Mouse (Mus musculus) intestine, postnatal 0 days (tissue): ENCODE data around the gene Sipa1l1. TPM values are rescaled to one million over a fixed set of nuclear protein-coding genes. Genes with fewer than 3 reads are reported as not detected.
"Not testable (repeated sequence)": the region's sequence is repeated elsewhere in the genome, so short reads cannot be mapped to it uniquely, and the experiment has no call there.

Source experiments
- ATAC-seq: fragments of 200-750 bp; cut with Nextera tagmentation; 2 replicates; pipeline ENCODE4 v1.8.0; 2017; ENCODE audit warnings: mild to moderate bottlenecking, moderate TSS enrichment, moderate library complexity
- H3K27ac ChIP-seq: fragments of 300-500 bp; sonication (generic); 2 replicates; pipeline ENCODE4 v1.5.1; 2014; ENCODE audit warnings: mild to moderate bottlenecking, low read depth, low read length, moderate library complexity
- H3K27me3 ChIP-seq: fragments of 300-500 bp; sonication (generic); replicated peaks from 2 replicates; pipeline ENCODE4 v1.6.1; 2014; ENCODE audit warnings: low read length, mixed read lengths; ENCODE audit not compliant: control insufficient read depth, insufficient read depth
- H3K36me3 ChIP-seq: fragments of 300-500 bp; sonication (generic); 2 replicates; pipeline ENCODE4 v1.6.1; 2014; ENCODE audit warnings: mild to moderate bottlenecking, moderate library complexity; ENCODE audit not compliant: control insufficient read depth, insufficient read depth
- H3K4me1 ChIP-seq: fragments of 300-500 bp; sonication (generic); replicated peaks from 2 replicates; pipeline ENCODE4 v1.6.1; 2014; ENCODE audit warnings: antibody characterized with exemption, low read length, mixed read lengths; ENCODE audit not compliant: control insufficient read depth, insufficient read depth
- H3K4me2 ChIP-seq: fragments of 300-500 bp; sonication (generic); replicated peaks from 2 replicates; pipeline ENCODE4 v1.6.1; 2014; ENCODE audit warnings: low read depth, mild to moderate bottlenecking, moderate library complexity
- H3K4me3 ChIP-seq: fragments of 300-500 bp; sonication (generic); 2 replicates; pipeline ENCODE4 v1.5.1; 2014; ENCODE audit warnings: low read depth, low read length
- H3K9ac ChIP-seq: fragments of 300-500 bp; sonication (generic); 2 replicates; pipeline ENCODE4 v1.6.1; 2014; ENCODE audit warnings: mild to moderate bottlenecking, low read depth, low read length
- H3K9me3 ChIP-seq: fragments of 300-500 bp; sonication (generic); 2 replicates; pipeline ENCODE4 v1.6.1; 2016; ENCODE audit warnings: mixed run types; ENCODE audit not compliant: control insufficient read depth
- CTCF ChIP-seq: sonication (generic); IDR thresholded peaks from 2 replicates; pipeline ENCODE4 v1.5.1; 2016; ENCODE audit warnings: low read depth, mild to moderate bottlenecking, control low read depth, antibody characterized with exemption, moderate library complexity
- WGBS: fragments of 180-500 bp; shearing (Covaris S2); extraction: QIAGEN DNeasy Blood & Tissue Kit; methylation state at CpG from one replicate; pipeline ENCODE4 v1.1.7; 2014; 5-methylcytosine and 5-hydroxymethylcytosine counted together
- polyA plus RNA-seq: library from polyadenylated mRNA; unstranded; fragments of >200 nt; fragmentation: Nextera tagmentation; extraction: Ambion mirVana; gene quantifications from 2 replicates; pipeline ENCODE4 v1.2.1, GENCODE M21; 2015

Gene Sipa1l1
- polyA plus RNA-seq, 1 experiment from 2014 or later: 10.2 TPM

GRCm38 (mm10) chr12:82478256-82478655 lies 309.1 kb downstream of the Sipa1l1 start:
- Histone ChIP-seq H3K27ac (no peak overlapping the region), H3K4me1 (no peaks in the 10 kb centered on the region), H3K4me3 (no peak overlapping the region), H3K27me3 (no peaks in the 10 kb centered on the region), H3K36me3 (no peaks in the 10 kb centered on the region), H3K9me3 (no peaks in the 10 kb centered on the region), H3K9ac (no peak overlapping the region), H3K4me2 (no peak overlapping the region)
- TF ChIP-seq CTCF: no peak
- ATAC-seq: no peak
- 37% methylated on average over 8 of the region's 8 CpGs for WGBS

GRCm38 (mm10) chr12:82479393-82479792 lies 310.3 kb downstream of the Sipa1l1 start:
- H3K36me3 ChIP-seq: no peaks in the 10 kb centered on the region
- no peaks in the 10 kb centered on the region for H3K4me1 ChIP-seq
- H3K4me3 ChIP-seq: no peak overlapping the region
- ATAC-seq: no peak
- no peak overlapping the region for H3K27ac ChIP-seq
- no peak overlapping the region for H3K9ac ChIP-seq
- no peaks in the 10 kb centered on the region for H3K27me3 ChIP-seq
- H3K9me3 ChIP-seq: no peaks in the 10 kb centered on the region
- no peak overlapping the region for H3K4me2 ChIP-seq
- TF ChIP-seq CTCF: no peak
- 68% methylated on average over 3 of the region's 3 CpGs for WGBS

- not testable (repeated sequence) for H3K36me3 ChIP-seq, H3K9me3 ChIP-seq, H3K4me2 ChIP-seq, H3K4me3 ChIP-seq, H3K27me3 ChIP-seq, H3K27ac ChIP-seq, ATAC-seq, H3K4me1 ChIP-seq, H3K9ac ChIP-seq
- WGBS: 68% methylated on average over 4 of the region's 5 CpGs
Measured at GRCm38 (mm10) chr12:82480425-82480824, 311.3 kb downstream of the Sipa1l1 start.

- H3K27me3 ChIP-seq: no peaks in the 10 kb centered on the region
- no peak overlapping the region for H3K27ac ChIP-seq
- H3K4me3 ChIP-seq: no peak overlapping the region
- H3K4me2 ChIP-seq: no peak overlapping the region
- H3K9me3 ChIP-seq: no peaks in the 10 kb centered on the region
- no peak for TF ChIP-seq CTCF
- ATAC-seq: no peak
- H3K4me1 ChIP-seq: no peaks in the 10 kb centered on the region
- no peak overlapping the region for H3K9ac ChIP-seq
- no peaks in the 10 kb centered on the region for H3K36me3 ChIP-seq
- WGBS: 58% methylated on average over 2 of the region's 2 CpGs
Measured at GRCm38 (mm10) chr12:82485466-82485865, 316.3 kb downstream of the Sipa1l1 start.

- Histone ChIP-seq H3K9me3 (no peaks in the 10 kb centered on the region), H3K4me2 (no peak overlapping the region), H3K27me3 (no peaks in the 10 kb centered on the region), H3K27ac (no peak overlapping the region), H3K4me1 (no peaks in the 10 kb centered on the region), H3K4me3 (no peak overlapping the region), H3K9ac (no peak overlapping the region), H3K36me3 (no peaks in the 10 kb centered on the region)
- no peak for ATAC-seq
- TF ChIP-seq CTCF: no peak
- WGBS: 43% methylated on average over 6 of the region's 6 CpGs
Measured at GRCm38 (mm10) chr12:82486829-82487560, 317.9 kb downstream of the Sipa1l1 start.

- WGBS: 57% methylated on average over 4 of the region's 4 CpGs
- no peak for ATAC-seq
- no peaks in the 10 kb centered on the region for H3K27me3 ChIP-seq
- H3K9ac ChIP-seq: no peak overlapping the region
- no peak overlapping the region for H3K4me2 ChIP-seq
- H3K9me3 ChIP-seq: no peaks in the 10 kb centered on the region
- H3K4me3 ChIP-seq: no peak overlapping the region
- H3K4me1 ChIP-seq: no peaks in the 10 kb centered on the region
- no peak overlapping the region for H3K27ac ChIP-seq
- no peaks in the 10 kb centered on the region for H3K36me3 ChIP-seq
- TF ChIP-seq CTCF: peak; percentile 70
Measured at GRCm38 (mm10) chr12:82489093-82489492, 320.0 kb downstream of the Sipa1l1 start.

- no peak overlapping the region for H3K27ac ChIP-seq
Measured at GRCm38 (mm10) chr12:82489621-82490020, 320.5 kb downstream of the Sipa1l1 start.

More at GRCm38 (mm10) chr12:82489621-82490020, 320.5 kb downstream of the Sipa1l1 start:
- 57% methylated on average over 7 of the region's 7 CpGs for WGBS
- TF ChIP-seq CTCF: no peak
- Histone ChIP-seq H3K9ac (no peak overlapping the region), H3K4me1 (no peaks in the 10 kb centered on the region), H3K4me2 (no peak overlapping the region), H3K36me3 (no peaks in the 10 kb centered on the region), H3K27me3 (no peaks in the 10 kb centered on the region), H3K4me3 (no peak overlapping the region), H3K9me3 (no peaks in the 10 kb centered on the region)
- no peak for ATAC-seq
